Mouse (Mus musculus): ENCODE data around the gene Plekhj1. TPM values are rescaled to one million over a fixed set of nuclear protein-coding genes. Genes with fewer than 3 reads are reported as not detected.

The Plekhj1 gene
- 71.1 and 75.4 TPM in 2 replicates for polyA plus RNA-seq (2014; fragmentation: Nextera tagmentation; extraction: Ambion mirVana)

- Histone ChIP-seq H3K36me3 (ENCODE audit: control insufficient read depth, insufficient read depth, low read length) (peaks cover 67% of the 10 kb centered on the region), H3K4me1 (ENCODE audit: control insufficient read depth in 2 of 2, insufficient read depth in 2 of 2, low read length in 2 of 2) (peaks cover 2 to 16% of the 10 kb centered on the region in 2 experiments; a peak in 3 of 4 replicates), H3K4me3 (ENCODE audit: control insufficient read depth in 1 of 2, insufficient read depth in 1 of 2, low read depth in 1 of 2, low read length in 2 of 2) (peak within 1 kb of the TSS; percentile 69 to 84), H3K4me2 (ENCODE audit: low read length) (peak within 1 kb of the TSS; percentile 92), H3K27me3 (ENCODE audit: control insufficient read depth, insufficient read depth, low read length) (no peaks in the 10 kb centered on the region), H3K27ac (replicated peaks in 1 of 2; ENCODE audit: control insufficient read depth in 1 of 2, insufficient read depth in 1 of 2, low read depth in 2 of 2, low read length in 2 of 2) (peak within 1 kb of the TSS; percentile 93 to 97), H3K9me3 (ENCODE audit: control insufficient read depth, low read length) (no peaks in the 10 kb centered on the region), H3K9ac (ENCODE audit: low read length) (peak within 1 kb of the TSS; percentile 94)
- ATAC-seq (ENCODE audit: insufficient number of reproducible peaks, insufficient read depth, low FRiP score, low read depth) = peak; percentile 89
- under 1% methylated on average over 104 of the region's 104 CpGs for WGBS
Observed at GRCm38 (mm10) chr10:80798150-80799006, at the start of gene Plekhj1, which contains the start of gene Sf3a2. Plekhj1 (minus strand) TSS chr10:80798626. Sf3a2 (plus strand) TSS chr10:80798198.

DNA sequence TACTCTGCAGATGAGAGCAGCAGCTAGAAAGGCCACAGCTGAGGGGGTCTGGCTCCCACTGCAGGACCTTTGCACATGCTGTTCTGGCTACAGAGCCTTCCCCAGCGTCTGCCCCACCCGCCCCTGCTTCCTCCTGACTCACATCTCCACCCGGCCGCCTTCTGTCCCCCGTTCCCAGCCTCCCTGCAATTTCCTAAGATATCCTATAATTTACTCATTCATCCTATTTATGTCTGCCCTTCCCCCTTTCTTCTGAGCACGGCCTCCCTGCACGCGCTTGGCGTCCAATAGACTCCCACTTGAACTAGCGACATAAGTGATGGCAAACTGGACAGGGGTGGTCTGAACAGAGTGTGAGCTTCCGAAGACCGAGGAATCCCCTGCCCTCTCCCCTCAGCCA is 47.3 kb upstream of the Plekhj1 start:
- no peak for ATAC-seq (ENCODE audit: insufficient number of reproducible peaks, insufficient read depth, low FRiP score, low read depth)
- WGBS = 70% methylated on average over 12 of the region's 12 CpGs
- H3K4me1 ChIP-seq (ENCODE audit: control insufficient read depth in 2 of 2, insufficient read depth in 2 of 2, low read length in 2 of 2) = peaks cover 0 to 9% of the 10 kb centered on the region in 2 experiments; a peak in 2 of 4 replicates
- H3K27me3 ChIP-seq (ENCODE audit: control insufficient read depth, insufficient read depth, low read length) = peaks cover 41% of the 10 kb centered on the region
- no peaks in the 10 kb centered on the region for H3K9me3 ChIP-seq (ENCODE audit: control insufficient read depth, low read length)
- no peak overlapping the region for H3K9ac ChIP-seq (ENCODE audit: low read length)
- H3K4me3 ChIP-seq (ENCODE audit: control insufficient read depth in 1 of 2, insufficient read depth in 1 of 2, low read depth in 1 of 2, low read length in 2 of 2) = no peak overlapping the region
- no peak overlapping the region for H3K27ac ChIP-seq (replicated peaks in 1 of 2; ENCODE audit: control insufficient read depth in 1 of 2, insufficient read depth in 1 of 2, low read depth in 2 of 2, low read length in 2 of 2)
- no peak overlapping the region for H3K4me2 ChIP-seq (ENCODE audit: low read length)
- H3K36me3 ChIP-seq (ENCODE audit: control insufficient read depth, insufficient read depth, low read length) = no peaks in the 10 kb centered on the region

- no peaks in the 10 kb centered on the region for H3K36me3 ChIP-seq (ENCODE audit: control insufficient read depth, insufficient read depth, low read length)
- peaks cover 0 to 9% of the 10 kb centered on the region in 2 experiments; a peak in 2 of 4 replicates for H3K4me1 ChIP-seq (ENCODE audit: control insufficient read depth in 2 of 2, insufficient read depth in 2 of 2, low read length in 2 of 2)
- H3K4me2 ChIP-seq (ENCODE audit: low read length) = no peak overlapping the region
- H3K27me3 ChIP-seq (ENCODE audit: control insufficient read depth, insufficient read depth, low read length) = peaks cover 41% of the 10 kb centered on the region
- H3K9me3 ChIP-seq (ENCODE audit: control insufficient read depth, low read length) = no peaks in the 10 kb centered on the region
- WGBS = 41% methylated on average over 8 of the region's 8 CpGs
- ATAC-seq (ENCODE audit: insufficient number of reproducible peaks, insufficient read depth, low FRiP score, low read depth) = no peak
- H3K27ac ChIP-seq (replicated peaks in 1 of 2; ENCODE audit: control insufficient read depth in 1 of 2, insufficient read depth in 1 of 2, low read depth in 2 of 2, low read length in 2 of 2) = no peak overlapping the region
- H3K9ac ChIP-seq (ENCODE audit: low read length) = 0 out of 2 replicates have a peak overlapping the region, but pooled peaks have one; percentile 8
- no peak overlapping the region for H3K4me3 ChIP-seq (ENCODE audit: control insufficient read depth in 1 of 2, insufficient read depth in 1 of 2, low read depth in 1 of 2, low read length in 2 of 2)
Observed at GRCm38 (mm10) chr10:80845055-80845693, 46.7 kb upstream of the Plekhj1 start.

DNA sequence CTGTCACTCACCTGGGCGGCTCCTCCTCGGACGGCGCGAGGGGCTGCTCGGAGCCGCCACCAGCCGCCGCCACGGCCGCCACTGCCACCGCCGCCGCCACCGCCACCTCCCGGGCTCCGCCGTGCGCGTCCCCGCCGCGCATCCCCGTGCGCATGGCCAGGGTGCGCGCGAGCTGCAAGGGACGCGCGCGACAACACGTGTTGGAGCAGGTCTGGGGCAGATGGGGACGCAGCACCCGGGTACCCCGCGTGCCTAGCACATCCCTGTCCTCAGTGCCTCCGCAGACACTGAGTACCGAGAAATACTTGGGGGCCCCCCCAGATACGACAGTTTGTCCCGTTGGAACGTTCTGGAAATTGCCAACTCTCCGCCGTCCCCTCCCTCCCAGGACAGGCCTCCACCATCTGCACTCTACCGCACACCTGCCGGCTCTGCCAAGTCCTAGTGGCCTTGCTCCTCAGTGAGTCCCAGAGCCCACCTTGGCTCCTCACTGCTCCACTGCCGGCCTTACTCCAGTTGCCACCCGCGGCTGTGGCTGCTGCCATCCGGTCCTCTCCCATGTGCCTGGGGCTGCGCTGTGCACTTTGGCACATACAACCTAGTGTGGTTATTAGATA is 45.6 kb upstream of the Plekhj1 start, which contains the start of gene Lingo3:
Lingo3 (minus strand) TSS at position 109 of the 617 bp plus-strand sequence.
- Histone ChIP-seq H3K4me1 (ENCODE audit: control insufficient read depth in 2 of 2, insufficient read depth in 2 of 2, low read length in 2 of 2) (peaks cover 0 to 9% of the 10 kb centered on the region in 2 experiments; a peak in 2 of 4 replicates), H3K36me3 (ENCODE audit: control insufficient read depth, insufficient read depth, low read length) (no peaks in the 10 kb centered on the region), H3K9ac (ENCODE audit: low read length) (peak within 1 kb of the TSS; percentile 74), H3K4me2 (ENCODE audit: low read length) (peak within 1 kb of the TSS; percentile 81), H3K4me3 (ENCODE audit: control insufficient read depth in 1 of 2, insufficient read depth in 1 of 2, low read depth in 1 of 2, low read length in 2 of 2) (peak within 1 kb of the TSS; percentile 27 to 47), H3K27ac (replicated peaks in 1 of 2; ENCODE audit: control insufficient read depth in 1 of 2, insufficient read depth in 1 of 2, low read depth in 2 of 2, low read length in 2 of 2) (no peak within 1 kb of the TSS), H3K9me3 (ENCODE audit: control insufficient read depth, low read length) (no peaks in the 10 kb centered on the region), H3K27me3 (ENCODE audit: control insufficient read depth, insufficient read depth, low read length) (peaks cover 41% of the 10 kb centered on the region)
- WGBS = 6% methylated on average over 37 of the region's 51 CpGs
- no peak for ATAC-seq (ENCODE audit: insufficient number of reproducible peaks, insufficient read depth, low FRiP score, low read depth)

- Histone ChIP-seq H3K4me1 (ENCODE audit: control insufficient read depth in 2 of 2, insufficient read depth in 2 of 2, low read length in 2 of 2) (peaks cover 2 to 13% of the 10 kb centered on the region in 2 experiments; a peak in 2 of 4 replicates), H3K27ac (replicated peaks in 1 of 2; ENCODE audit: control insufficient read depth in 1 of 2, insufficient read depth in 1 of 2, low read depth in 2 of 2, low read length in 2 of 2) (no peak overlapping the region), H3K9me3 (ENCODE audit: control insufficient read depth, low read length) (no peaks in the 10 kb centered on the region), H3K4me2 (ENCODE audit: low read length) (peak overlapping the region; percentile 81), H3K4me3 (ENCODE audit: control insufficient read depth in 1 of 2, insufficient read depth in 1 of 2, low read depth in 1 of 2, low read length in 2 of 2) (peak overlapping the region; percentile 27 to 47), H3K27me3 (ENCODE audit: control insufficient read depth, insufficient read depth, low read length) (peaks cover 41% of the 10 kb centered on the region), H3K36me3 (ENCODE audit: control insufficient read depth, insufficient read depth, low read length) (no peaks in the 10 kb centered on the region), H3K9ac (ENCODE audit: low read length) (peak overlapping the region; percentile 74)
- WGBS = 10% methylated on average over 32 of the region's 32 CpGs
- no peak for ATAC-seq (ENCODE audit: insufficient number of reproducible peaks, insufficient read depth, low FRiP score, low read depth)
Observed at GRCm38 (mm10) chr10:80843087-80843930, 44.9 kb upstream of the Plekhj1 start.

GRCm38 (mm10) chr10:80842334-80842733 is 43.9 kb upstream of the Plekhj1 start:
- Histone ChIP-seq H3K27me3 (ENCODE audit: control insufficient read depth, insufficient read depth, low read length) (peaks cover 42% of the 10 kb centered on the region), H3K36me3 (ENCODE audit: control insufficient read depth, insufficient read depth, low read length) (no peaks in the 10 kb centered on the region), H3K9me3 (ENCODE audit: control insufficient read depth, low read length) (no peaks in the 10 kb centered on the region), H3K4me3 (ENCODE audit: control insufficient read depth in 1 of 2, insufficient read depth in 1 of 2, low read depth in 1 of 2, low read length in 2 of 2) (no peak overlapping the region), H3K9ac (ENCODE audit: low read length) (no peak overlapping the region), H3K4me1 (ENCODE audit: control insufficient read depth in 2 of 2, insufficient read depth in 2 of 2, low read length in 2 of 2) (peaks cover 9 to 22% of the 10 kb centered on the region in 2 experiments), H3K4me2 (ENCODE audit: low read length) (no peak overlapping the region), H3K27ac (replicated peaks in 1 of 2; ENCODE audit: control insufficient read depth in 1 of 2, insufficient read depth in 1 of 2, low read depth in 2 of 2, low read length in 2 of 2) (no peak overlapping the region)
- 79% methylated on average over 15 of the region's 15 CpGs for WGBS
- no peak for ATAC-seq (ENCODE audit: insufficient number of reproducible peaks, insufficient read depth, low FRiP score, low read depth)

All from heart, embryonic 14.5 days (tissue).